Mouse (Mus musculus): ENCODE results near the gene Clstn1. TPM values are rescaled to one million over a fixed set of nuclear protein-coding genes. Genes with fewer than 3 reads are reported as not detected.

The Clstn1 gene
- polyA plus RNA-seq, 1 experiment from 2014 or later, result 13.8 TPM

- WGBS (ENCODE audit: missing documents), result 100% methylated on average over 1 of the region's 1 CpGs
- Histone ChIP-seq H3K27ac (no peak overlapping the region), H3K4me3 (ENCODE audit: inconsistent target) (no peak overlapping the region), H3K79me2 (ENCODE audit: inconsistent target) (peaks cover 97% of the 10 kb centered on the region), H3K36me3 (ENCODE audit: inconsistent target) (peaks cover 54% of the 10 kb centered on the region)
These were observed 91.7 kb downstream of the Clstn1 start for GRCm38 (mm10) chr4:149678006-149678405.

GRCm38 (mm10) chr4:149679056-149679770, 92.9 kb downstream of the Clstn1 start:
- H3K79me2 ChIP-seq (ENCODE audit: inconsistent target), result peaks cover 97% of the 10 kb centered on the region
- WGBS (ENCODE audit: missing documents), result 92% methylated on average over 11 of the region's 11 CpGs
- H3K4me3 ChIP-seq (ENCODE audit: inconsistent target), result no peak overlapping the region
- H3K36me3 ChIP-seq (ENCODE audit: inconsistent target), result peaks cover 54% of the 10 kb centered on the region
- no peak overlapping the region for H3K27ac ChIP-seq

GRCm38 (mm10) chr4:149683875-149684274, 97.6 kb downstream of the Clstn1 start:
- Histone ChIP-seq H3K4me3 (ENCODE audit: inconsistent target) (no peak overlapping the region), H3K79me2 (ENCODE audit: inconsistent target) (peaks cover 100% of the 10 kb centered on the region), H3K27ac (no peak overlapping the region), H3K36me3 (ENCODE audit: inconsistent target) (peaks cover 57% of the 10 kb centered on the region)
- WGBS (ENCODE audit: missing documents), result 89% methylated on average over 6 of the region's 7 CpGs

GRCm38 (mm10) chr4:149684841-149685623, 98.8 kb downstream of the Clstn1 start:
- WGBS (ENCODE audit: missing documents), result 94% methylated on average over 11 of the region's 11 CpGs
- Histone ChIP-seq H3K36me3 (ENCODE audit: inconsistent target) (peaks cover 52% of the 10 kb centered on the region), H3K79me2 (ENCODE audit: inconsistent target) (peaks cover 100% of the 10 kb centered on the region), H3K27ac (no peak overlapping the region), H3K4me3 (ENCODE audit: inconsistent target) (no peak overlapping the region)

- WGBS (ENCODE audit: missing documents), result 89% methylated on average over 14 of the region's 14 CpGs
- Histone ChIP-seq H3K4me3 (ENCODE audit: inconsistent target) (no peak overlapping the region), H3K79me2 (ENCODE audit: inconsistent target) (peaks cover 100% of the 10 kb centered on the region), H3K27ac (no peak overlapping the region), H3K36me3 (ENCODE audit: inconsistent target) (peaks cover 63% of the 10 kb centered on the region)
These were observed 102.6 kb downstream of the Clstn1 start for GRCm38 (mm10) chr4:149688861-149689260.

GRCm38 (mm10) chr4:149689822-149690700, 103.8 kb downstream of the Clstn1 start:
- H3K4me3 ChIP-seq (ENCODE audit: inconsistent target), result no peak overlapping the region
- 74% methylated on average over 12 of the region's 12 CpGs for whole genome bisulfite sequencing (ENCODE audit: missing documents)
- no peak overlapping the region for H3K27ac ChIP-seq
- peaks cover 100% of the 10 kb centered on the region for H3K79me2 ChIP-seq (ENCODE audit: inconsistent target)
- peaks cover 54% of the 10 kb centered on the region for H3K36me3 ChIP-seq (ENCODE audit: inconsistent target)

GRCm38 (mm10) chr4:149690828-149691280, 104.6 kb downstream of the Clstn1 start:
- 89% methylated on average over 8 of the region's 8 CpGs for WGBS (ENCODE audit: missing documents)
- Histone ChIP-seq H3K27ac (no peak overlapping the region), H3K4me3 (ENCODE audit: inconsistent target) (no peak overlapping the region), H3K36me3 (ENCODE audit: inconsistent target) (peaks cover 49% of the 10 kb centered on the region), H3K79me2 (ENCODE audit: inconsistent target) (peaks cover 100% of the 10 kb centered on the region)

GRCm38 (mm10) chr4:149691368-149691767, 105.1 kb downstream of the Clstn1 start:
- 94% methylated on average over 8 of the region's 8 CpGs for WGBS (ENCODE audit: missing documents)
- no peak overlapping the region for H3K27ac ChIP-seq
- H3K4me3 ChIP-seq (ENCODE audit: inconsistent target), result no peak overlapping the region
- peaks cover 100% of the 10 kb centered on the region for H3K79me2 ChIP-seq (ENCODE audit: inconsistent target)
- H3K36me3 ChIP-seq (ENCODE audit: inconsistent target), result peaks cover 45% of the 10 kb centered on the region

- Histone ChIP-seq H3K4me3 (ENCODE audit: inconsistent target) (peak overlapping the region; percentile 72), H3K36me3 (ENCODE audit: inconsistent target) (peaks cover 19% of the 10 kb centered on the region; the same call in 1 of the 2 replicates), H3K79me2 (ENCODE audit: inconsistent target) (peaks cover 98% of the 10 kb centered on the region), H3K27ac (peak overlapping the region; percentile 96)
- 3% methylated on average over 16 of the region's 16 CpGs for WGBS (ENCODE audit: missing documents)
These were observed 110.1 kb downstream of the Clstn1 start for GRCm38 (mm10) chr4:149696189-149696971.

- peak overlapping the region; percentile 72 for H3K4me3 ChIP-seq (ENCODE audit: inconsistent target)
- peak overlapping the region; percentile 96 for H3K27ac ChIP-seq
- H3K79me2 ChIP-seq (ENCODE audit: inconsistent target), result peaks cover 90% of the 10 kb centered on the region
- 0% methylated on average over 10 of the region's 15 CpGs for WGBS (ENCODE audit: missing documents)
- H3K36me3 ChIP-seq (ENCODE audit: inconsistent target), result 0 out of 2 replicates have a peak, but pooled peaks cover 6% of the 10 kb centered on the region
These were observed 111.4 kb downstream of the Clstn1 start for GRCm38 (mm10) chr4:149697506-149698196.

- Histone ChIP-seq H3K79me2 (ENCODE audit: inconsistent target) (peaks cover 83% of the 10 kb centered on the region), H3K36me3 (ENCODE audit: inconsistent target) (0 out of 2 replicates have a peak, but pooled peaks cover 4% of the 10 kb centered on the region), H3K27ac (peak overlapping the region; percentile 96), H3K4me3 (ENCODE audit: inconsistent target) (peak overlapping the region; percentile 72)
- 1% methylated on average over 34 of the region's 35 CpGs for WGBS (ENCODE audit: missing documents)
These were observed 112.0 kb downstream of the Clstn1 start for GRCm38 (mm10) chr4:149698197-149698821.

Data from macrophage (primary cell).